Mouse (Mus musculus) testis, postnatal 14 days (tissue): ENCODE measurements around the gene Cnr2.

Source experiments
- DNase-seq: peaks from one replicate; pipeline ENCODE4 v3.0.0; 2021; ENCODE audit warnings: low spot score

Gene Cnr2

DNA sequence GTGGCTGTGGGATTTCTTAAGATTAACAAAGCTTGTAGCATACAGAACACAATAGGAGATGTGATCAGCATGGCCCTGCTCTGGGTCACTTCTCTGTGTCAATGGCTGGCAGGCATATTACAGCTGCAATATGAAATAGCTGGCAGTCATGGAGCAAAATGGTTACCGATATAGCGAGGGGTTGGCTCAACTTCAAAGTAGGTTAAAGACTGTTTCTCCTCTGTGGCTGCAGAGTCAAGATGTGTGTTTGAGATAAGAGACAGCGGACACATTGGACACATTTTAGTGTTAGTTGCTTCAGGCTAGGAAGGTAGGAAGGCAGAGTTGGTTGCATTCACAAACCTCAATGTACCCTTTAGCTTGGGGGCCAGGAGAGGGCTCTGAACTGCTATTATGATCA is 11.4 kb downstream of the Cnr2 start:
- no peak for DNase-seq

DNA sequence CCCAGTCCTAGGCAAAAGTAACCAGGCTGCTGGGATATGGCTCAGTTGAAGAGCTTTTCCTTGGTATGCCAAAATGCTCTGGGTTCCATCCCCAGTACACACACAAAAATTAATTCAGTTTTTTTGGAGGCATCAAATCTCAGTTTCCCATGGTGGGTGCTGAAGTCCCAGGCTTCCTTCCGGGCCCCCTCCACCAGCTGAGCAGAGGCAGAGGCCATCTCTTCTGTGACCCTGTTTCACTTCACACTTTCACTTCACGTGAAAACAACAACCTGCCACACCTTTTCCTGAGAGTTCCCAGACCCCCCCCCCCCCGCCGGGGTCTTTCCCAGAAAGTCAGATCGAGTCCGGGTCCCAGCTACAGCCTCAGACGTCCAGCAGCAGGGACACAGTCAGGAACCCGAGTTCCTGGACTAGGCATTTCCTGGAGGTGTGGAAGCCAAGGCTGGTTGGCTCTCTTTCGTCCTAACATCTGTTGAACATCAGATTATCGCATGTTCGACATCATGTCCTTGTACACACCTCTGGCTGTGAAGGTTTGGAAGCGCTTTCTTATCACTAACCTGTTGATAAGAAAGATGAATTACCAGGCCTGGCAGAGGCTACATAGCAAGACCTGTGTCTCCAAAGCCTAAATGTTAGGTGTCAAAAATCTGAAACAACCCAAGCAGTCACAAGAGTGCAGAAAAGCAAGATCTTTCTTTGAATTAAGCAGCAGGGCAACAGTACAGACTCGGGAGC is 14.3 kb downstream of the Cnr2 start:
- DNase-seq = no peak

DNA sequence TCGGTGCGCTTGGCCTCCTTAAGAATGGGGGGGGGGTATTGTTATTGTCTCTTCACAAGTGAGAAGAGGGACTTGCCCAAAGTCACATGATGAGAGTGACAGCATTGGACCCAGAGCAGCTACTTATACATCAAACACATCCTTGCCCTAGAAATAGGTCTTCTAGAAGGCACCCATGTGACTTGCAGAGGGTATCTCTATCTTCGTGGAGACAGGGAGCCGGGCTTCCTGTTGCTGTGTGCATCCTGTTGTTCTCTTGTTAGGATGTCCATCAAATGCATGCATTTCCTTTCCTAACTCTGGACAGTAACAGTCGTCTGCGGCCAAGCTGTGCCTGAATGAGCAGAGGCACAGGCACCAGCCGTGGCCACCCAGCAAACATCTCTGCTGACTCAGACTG is 16.3 kb downstream of the Cnr2 start:
- no peak for DNase-seq

DNA sequence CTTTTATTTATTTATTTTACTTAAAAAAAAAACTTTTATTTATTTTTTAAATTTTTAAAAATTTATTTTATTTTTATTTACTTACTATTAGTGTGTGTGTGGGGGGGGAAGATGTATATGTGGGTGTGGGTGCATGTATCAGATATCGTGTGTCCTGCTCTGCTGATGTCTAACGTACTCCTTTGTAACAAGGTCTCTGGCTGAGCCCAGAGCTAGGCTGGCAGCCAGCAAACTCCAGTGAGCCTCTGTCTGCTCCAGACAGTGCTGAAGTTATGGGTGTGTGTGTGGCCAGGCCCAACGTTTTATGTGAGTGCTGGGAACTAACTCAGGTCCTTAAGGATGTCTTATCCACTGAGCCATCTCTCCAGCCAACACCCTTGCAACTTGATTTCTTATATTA is 17.0 kb downstream of the Cnr2 start:
- DNase-seq = no peak

DNA sequence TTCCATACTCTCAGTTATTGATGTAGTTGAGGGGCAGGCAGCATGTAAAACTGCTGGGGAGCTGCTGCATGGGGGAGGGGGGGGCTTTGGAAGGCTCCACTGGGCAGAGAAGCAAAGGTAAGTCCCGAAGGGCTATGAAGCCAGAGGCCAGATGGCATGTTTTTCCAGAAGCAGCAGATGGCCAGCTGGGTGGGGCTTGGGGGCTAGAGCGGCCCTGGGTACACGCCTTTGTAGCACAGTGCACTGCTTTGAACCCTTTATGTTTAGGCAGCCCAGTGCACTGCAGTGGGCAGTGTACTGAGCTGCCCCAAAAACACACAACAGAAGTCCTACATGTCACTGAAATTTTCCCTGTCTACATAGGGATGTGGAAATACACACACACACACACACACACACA is 17.6 kb downstream of the Cnr2 start:
- no peak for DNase-seq

DNA sequence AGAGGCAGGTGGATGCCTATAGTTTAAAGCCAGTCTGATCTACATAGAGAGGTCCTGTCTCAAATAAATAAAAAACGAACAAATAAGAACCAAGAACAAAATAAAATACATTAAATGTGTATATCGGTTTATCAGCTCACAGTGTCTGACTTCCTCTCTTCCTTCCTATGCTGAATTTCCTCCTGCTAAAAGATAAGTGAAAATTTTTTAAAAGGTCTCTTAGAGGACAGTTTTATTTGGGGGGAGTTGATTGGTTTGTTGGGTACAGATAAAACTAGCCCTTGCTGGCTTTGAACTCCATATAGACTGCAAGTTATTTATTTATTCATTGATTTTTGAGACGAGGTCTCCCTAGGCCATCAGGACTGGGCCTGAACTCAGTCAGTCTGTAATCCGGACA is 18.2 kb downstream of the Cnr2 start:
- DNase-seq = no peak

DNA sequence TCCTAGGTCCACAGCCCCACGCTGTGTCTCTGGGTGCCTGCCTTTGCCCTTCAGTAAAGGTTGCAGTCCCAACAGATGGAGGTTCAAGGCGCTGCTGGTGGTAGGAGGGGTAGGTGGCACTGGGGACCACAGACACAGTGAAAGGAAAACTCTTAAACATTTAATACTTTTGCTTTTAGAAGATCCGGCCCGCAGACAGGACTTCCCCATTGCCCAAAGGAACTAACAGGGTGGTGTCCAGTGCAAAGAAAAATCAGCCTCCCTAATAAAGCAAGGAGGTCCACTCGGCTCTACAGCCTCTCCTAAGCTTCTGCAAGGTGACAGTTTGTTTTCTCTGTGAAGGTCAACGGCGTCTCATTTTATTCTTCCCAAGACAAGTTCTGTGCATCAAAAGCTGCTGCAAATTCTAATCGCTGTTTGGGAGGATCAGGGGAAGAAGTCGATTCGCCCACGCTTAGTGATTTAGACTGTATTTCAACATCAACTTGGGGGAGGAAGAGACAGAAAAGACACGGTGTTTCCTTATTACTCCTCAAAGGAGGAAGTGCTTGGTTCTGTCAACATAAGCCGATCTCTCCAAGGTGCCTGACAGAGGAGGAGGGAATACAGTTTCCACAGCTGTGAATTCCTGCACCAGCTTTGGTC is 23.6 kb downstream of the Cnr2 start:
- no peak for DNase-seq

DNA sequence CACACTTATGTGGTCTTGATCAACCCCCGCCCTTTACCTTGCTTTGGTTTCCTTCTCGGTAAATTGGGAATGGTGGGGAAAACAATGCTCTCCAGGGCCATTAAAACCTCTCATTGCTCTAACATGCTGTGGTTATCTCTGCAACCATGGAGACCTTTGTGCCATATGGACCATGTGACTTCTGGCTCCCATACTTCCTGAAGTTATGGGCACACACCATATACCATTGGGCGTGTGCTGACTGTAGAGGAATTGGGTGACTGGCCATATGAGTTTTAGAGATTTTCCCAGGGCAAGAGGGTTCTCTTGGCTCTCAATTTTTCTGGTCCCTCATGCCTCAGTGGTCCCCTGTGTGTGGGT is 24.1 kb downstream of the Cnr2 start:
- no peak for DNase-seq

DNA sequence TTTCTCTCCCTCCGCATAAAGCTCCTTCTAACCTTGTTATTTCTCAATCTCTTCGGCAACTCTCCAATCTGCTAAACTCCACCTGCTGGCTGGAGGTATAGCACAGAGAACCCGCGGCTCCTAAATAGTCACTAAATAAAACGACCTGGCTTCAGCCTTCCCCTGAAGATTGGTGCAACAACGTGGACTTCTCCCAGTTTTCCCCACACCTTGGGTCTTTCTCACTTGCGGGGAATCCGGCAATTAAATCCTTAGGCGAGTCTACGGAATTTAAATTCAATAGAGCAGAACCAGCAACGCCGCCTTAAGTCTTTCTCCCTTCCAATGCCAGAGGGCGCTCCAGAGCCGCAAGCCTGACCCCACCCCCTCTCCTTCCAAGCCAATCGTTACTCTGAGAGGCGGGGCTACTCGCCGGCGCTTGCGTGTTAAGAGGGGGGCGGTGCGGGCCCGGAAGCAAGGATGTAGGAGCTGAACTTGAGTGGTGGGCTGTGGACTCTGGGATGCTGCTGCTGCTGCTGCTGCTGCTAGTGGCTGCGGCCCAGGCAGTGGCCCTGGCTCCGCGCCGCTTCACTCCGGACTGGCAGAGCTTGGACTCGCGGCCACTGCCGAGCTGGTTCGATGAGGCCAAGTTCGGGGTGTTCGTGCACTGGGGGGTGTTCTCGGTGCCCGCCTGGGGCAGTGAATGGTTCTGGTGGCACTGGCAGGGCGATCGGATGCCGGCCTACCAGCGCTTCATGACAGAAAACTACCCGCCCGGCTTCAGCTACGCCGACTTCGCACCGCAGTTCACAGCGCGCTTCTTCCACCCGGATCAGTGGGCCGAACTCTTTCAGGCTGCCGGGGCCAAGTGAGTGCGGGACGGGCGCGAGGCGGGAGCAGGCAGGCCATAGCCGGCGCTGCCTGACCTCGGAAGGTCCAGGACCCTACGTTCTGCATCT is 25.4 kb downstream of the Cnr2 start, which contains the start of gene Fuca1:
Gene Fuca1 (plus strand): TSS at position 432 of the 938 bp plus-strand sequence.
- DNase-seq = peak; percentile 96

DNA sequence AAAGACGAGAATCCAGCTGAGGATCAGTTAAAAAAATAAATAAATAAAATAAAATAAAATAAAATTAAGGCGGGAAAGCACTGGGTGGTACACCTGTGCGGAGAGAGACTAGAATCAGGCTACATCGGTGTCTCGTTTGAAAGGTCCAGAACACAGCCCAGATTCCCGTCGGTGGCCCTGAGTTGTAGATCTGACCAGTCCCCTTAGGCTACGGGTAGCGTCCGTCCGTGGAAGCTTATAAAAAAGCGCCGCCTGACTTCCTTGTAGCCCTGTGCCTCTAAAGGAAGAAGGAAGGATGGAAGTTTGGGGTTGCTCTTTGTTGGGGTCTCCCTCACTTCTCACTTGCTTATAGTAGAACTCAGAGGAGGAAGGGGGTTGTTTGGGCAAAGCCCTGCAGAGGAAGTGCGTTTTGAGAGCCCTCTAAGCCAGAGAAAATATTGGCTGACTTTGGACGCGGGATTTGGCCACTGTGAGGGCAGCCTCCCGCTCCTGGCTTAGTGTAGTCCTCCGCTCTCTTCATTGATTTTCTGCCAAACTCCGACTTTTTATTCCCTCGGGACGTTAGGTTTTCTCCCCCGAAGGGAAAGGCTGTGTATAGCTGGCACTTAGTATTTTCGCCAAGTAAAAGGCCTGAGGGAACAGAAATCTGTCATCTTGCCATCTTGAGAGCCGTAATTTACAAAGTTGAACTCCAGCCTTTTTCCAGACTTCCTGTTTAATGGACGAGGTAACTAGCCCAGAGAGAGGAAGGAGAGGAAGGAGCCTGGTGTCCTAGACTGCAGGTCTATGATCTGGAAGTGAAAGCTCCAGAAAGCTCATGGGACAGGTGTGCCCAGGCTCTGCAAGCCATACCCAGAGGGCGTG is 26.3 kb downstream of the Cnr2 start:
- no peak for DNase-seq

DNA sequence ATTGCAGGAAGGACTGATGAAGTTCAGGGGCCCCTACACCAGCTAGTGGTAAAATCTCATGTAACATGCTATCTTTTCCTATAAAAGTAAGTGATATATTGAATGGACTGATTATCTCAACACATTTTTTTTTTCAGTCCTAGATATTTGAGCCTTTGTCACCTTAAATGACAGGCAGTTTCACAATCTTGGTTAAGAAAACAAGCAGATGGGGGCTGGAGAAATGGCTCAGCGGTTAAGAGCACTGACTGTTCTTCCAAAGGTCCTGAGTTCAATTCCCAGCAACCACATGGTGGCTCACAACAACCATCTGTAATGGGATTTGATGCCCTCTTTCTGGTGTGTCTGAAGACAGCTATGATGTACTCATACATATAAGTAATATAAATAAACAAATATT is 27.0 kb downstream of the Cnr2 start:
- no peak for DNase-seq

DNA sequence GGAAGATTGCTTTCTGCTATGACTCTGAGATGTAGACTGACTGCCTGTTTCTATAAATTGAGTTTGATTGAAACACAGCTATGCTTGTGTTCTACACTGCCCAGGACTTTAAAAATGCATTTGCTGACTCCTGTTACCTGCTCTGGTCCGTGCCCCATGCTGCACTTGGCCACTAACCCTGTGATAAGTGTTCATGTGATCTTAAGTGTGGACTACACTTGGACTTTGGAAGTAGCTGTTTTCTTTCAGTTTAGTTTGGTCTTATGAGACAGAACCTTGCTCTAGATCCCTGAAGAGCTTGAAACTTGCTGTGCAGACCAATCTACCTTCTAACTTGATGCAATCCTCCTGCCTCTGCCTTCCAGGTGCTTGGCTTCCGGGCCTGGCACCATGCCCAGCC is 29.2 kb downstream of the Cnr2 start:
- DNase-seq = no peak

DNA sequence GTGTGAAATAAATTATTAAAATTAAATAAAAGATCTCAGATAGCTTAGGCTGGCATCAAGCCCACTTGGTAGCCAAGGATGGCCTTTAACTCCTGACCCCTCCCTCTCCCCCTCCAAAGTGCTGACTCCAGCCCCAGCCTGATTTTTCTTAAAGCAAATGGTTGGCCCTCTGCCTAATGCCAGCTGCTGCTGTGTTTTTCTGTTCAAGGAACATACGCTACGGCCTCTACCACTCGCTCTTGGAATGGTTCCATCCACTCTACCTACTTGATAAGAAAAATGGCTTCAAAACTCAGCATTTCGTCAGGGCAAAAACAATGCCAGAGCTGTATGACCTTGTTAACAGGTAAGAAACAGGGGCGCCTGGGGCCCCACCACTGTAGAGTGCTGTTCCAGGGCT is 30.1 kb downstream of the Cnr2 start:
- DNase-seq = no peak

DNA sequence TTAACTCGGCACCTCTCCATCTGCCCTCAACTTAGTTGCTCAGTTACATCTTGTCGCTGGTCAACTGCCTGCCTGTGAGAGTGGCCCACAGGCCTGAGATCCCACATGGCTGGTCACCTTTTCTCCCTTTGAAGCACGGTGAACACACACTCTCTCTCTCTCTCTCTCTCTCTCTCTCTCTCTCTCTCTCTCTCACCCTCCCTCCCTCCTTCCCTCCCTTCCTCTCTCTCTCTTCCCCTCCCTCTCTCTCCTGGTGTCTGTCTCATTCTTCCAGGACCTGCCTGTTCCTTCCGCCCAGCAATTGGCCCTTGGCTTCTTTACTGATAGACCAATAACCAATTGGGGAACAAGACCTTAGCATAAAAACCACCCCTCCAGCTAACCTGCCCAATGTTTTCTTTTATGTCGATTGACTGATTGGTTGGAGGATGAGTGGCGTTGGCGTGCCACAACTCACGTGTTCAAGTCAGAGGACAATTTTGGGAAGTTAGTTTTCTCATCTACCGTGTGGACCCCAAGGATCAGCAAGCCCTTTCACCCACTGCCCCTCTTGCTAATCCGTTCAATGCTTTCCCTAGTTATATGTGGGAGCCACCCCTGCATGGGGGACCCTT is 31.1 kb downstream of the Cnr2 start:
- DNase-seq = no peak

DNA sequence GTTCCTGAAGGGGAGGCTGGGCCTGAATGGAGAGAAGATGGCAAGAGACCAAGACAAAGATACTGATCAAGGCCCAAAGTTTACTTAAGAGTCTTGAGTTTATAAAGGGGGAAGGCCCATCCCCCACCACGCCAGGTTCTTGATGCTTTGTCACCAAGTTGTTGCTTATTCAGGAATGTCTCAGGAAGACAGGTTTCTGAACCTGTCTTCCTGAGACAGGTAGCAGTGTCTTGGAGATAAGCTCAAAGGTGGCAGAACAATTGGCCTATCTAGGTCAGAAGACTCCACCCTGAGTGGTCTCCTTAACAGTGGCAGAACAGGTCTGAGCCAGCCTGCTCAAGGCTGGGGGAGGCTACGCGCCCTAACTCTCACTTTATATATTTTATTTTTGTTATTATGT is 31.7 kb downstream of the Cnr2 start:
- no peak for DNase-seq

DNA sequence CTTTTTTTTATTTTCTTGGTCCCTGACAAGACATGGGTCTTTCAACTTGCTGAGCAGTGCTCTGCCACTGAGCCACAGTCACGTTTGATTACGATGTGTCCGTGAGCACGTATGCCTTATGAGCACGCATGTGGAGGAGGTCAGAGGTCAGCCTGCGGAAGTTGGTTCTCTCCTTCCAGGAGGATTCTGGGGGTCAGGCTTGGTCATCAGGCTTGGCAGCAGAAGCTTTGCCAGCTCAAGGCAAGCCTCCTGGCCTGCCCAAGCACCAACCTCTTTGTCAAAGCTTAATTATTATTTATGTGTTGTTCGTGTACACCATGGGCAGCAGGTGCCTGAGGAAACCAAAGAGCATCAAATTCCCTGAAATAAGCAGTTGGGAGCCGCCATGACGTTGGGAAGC is 33.2 kb downstream of the Cnr2 start:
- no peak for DNase-seq

DNA sequence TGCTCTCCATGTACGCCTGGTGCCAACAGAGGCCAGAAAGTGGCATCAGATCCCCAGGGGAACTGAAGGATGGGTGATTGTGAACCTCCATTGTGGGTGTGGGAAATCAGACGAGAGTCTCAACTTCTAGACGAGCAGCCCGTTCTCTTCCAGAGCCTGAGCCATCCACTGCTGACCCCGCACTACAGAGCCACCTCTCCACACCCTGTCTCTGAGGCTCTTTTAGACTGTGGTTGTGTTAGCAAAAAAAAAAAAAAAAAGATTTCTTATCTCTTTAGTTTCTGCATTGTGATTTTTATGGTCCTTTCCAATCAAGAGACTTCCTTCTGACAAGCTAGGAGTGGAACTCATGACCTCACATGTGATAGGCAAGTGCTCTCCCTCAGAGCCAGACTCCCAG is 34.2 kb downstream of the Cnr2 start:
- DNase-seq = no peak

DNA sequence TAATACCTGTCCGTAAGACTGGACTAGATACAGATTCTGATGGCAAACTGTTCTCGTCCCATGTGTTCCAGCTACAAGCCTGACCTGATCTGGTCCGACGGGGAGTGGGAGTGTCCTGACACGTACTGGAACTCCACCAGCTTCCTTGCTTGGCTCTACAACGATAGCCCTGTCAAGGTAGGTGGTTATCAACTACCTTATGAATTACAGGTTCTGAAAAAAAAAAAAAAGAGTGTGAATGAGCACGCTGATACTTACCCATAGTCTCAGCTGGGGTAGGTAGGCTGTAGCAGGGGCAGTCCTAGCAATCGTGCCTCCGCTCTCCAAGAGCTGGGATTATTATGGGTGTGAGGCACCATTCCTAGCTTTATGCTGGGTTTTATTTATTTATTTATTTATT is 34.6 kb downstream of the Cnr2 start:
- no peak for DNase-seq

DNA sequence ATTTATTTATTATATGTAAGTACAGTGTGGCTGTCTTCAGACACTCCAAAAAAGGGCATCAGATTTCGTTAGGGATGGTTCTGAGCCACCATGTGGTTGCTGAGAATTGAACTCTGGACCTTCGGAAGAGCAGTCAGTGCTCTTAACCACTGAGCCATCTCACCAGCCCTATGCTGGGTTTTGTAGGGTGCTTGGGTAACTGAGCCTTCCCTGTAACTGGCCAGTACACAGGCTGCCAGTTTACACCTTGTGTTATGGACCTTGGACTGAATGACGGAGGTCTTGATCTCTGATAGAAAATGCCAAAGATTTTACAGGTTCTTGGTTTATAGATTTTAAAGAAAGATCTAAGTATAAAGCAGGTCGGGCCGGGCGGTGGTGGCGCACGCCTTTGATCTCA is 35.0 kb downstream of the Cnr2 start:
- no peak for DNase-seq

DNA sequence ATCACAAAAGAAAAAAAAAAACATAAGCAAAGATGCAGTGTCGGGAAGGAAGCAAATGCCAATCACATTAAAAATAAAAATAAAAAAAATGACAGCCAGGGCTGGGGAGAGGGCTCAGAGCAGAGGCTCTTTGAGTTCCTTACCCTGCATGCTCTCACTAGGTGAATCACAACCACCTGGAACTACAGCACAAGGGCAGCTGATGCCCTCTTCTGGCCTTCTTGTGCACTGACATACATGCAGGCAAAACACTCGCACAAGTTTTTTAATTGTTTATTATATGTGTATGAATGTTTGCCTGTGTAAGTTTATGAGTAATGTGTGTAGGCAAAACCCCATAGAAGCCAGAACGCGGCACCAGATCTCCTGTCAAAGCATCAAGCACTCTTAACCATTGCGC is 36.6 kb downstream of the Cnr2 start:
- no peak for DNase-seq

DNA sequence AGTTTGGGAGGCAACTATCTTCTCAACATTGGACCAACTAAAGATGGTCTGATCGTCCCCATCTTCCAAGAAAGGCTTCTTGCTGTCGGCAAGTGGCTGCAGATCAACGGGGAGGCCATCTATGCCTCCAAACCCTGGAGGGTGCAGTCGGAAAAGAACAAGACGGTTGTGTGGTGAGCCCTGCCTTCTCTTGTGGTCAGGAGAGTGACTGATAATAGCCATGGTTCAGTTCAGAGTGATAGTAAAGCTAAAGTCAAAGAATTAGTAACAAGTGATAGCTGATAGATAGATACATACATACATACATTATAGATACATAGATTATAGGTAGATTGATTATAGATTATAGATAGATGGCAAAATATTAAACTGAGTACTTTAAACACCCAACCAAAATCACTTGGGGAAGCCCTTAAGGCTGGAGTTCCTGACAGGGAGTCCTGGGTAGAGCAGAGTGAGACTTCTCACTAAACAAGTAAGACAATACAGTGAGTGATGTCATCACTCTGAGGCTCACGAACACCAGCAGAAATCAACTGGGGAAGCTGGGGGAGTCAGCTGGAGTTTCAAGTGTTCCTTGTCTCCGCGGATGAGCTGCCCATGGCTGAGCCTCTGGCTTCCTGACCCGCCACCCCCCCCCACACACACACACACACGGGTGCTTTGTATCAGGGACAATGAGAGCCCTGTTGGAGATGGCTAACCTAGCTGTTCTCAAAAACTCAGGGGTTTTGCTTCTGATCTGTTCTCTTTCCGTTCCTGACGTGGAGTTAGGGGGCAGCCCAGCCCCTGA is 39.7 kb downstream of the Cnr2 start:
- no peak for DNase-seq
